Mouse (Mus musculus) effector memory CD4-positive, alpha-beta T cell, adult 7 months (primary cell): ENCODE results near the gene Elmod1. TPM values are rescaled to one million over a fixed set of nuclear protein-coding genes. Genes with fewer than 3 reads are reported as not detected.

Experiments
- polyA plus RNA-seq: library from polyadenylated mRNA; unstranded; fragments of 100-300 nt; shearing (Covaris generic); gene quantifications from one replicate; pipeline ENCODE4 v1.2.1, GENCODE M21; 2017

Elmod1 gene
- 1.0 TPM for polyA plus RNA-seq

DNA sequence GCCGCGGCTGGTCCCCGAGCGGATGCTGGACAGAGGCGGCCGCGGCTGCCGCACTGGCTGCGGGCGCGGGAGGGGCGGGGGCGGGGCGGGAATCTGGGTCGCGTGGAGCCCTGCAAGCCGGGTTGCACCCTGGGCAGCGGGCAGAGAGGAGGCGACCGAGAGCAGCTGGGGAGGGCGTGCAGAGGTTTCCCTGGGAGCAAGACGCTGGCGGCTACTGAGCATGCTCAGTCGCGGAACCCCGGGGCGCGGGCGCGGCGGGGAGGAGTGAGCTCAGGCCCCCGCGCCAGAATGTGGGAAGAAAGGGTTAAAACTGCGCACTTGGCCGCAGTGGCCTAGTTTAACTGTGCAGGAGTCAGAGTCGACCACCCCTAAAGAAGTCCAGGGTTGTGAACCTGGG, at the start of gene Elmod1:
Elmod1 (minus strand) TSS at position 180 of the 397 bp plus-strand sequence.

Other genes starting within 250 kb of the Elmod1 start
- gene Slc35f2, start 203.8 kb downstream of the Elmod1 start, polyA plus RNA-seq, result 13.3 TPM
- gene Sln, start 125.1 kb downstream of the Elmod1 start, polyA plus RNA-seq, result not detected
- gene Tnfaip8l3, start 93.1 kb upstream of the Elmod1 start, polyA plus RNA-seq, result not detected